Mouse (Mus musculus) kidney, postnatal 14 days (tissue): ENCODE results near the gene Srpk2.
A peak's percentile ranks its signal among the peaks of the same experiment; 100 is the strongest.
"Not testable (repeated sequence)": the region's sequence is repeated elsewhere in the genome, so short reads cannot be mapped to it uniquely, and the experiment has no call there.

Experiments
- DNase-seq: peaks from one replicate; pipeline ENCODE4 v3.0.0; 2022; ENCODE audit warnings: mixed read lengths

The Srpk2 gene

DNA sequence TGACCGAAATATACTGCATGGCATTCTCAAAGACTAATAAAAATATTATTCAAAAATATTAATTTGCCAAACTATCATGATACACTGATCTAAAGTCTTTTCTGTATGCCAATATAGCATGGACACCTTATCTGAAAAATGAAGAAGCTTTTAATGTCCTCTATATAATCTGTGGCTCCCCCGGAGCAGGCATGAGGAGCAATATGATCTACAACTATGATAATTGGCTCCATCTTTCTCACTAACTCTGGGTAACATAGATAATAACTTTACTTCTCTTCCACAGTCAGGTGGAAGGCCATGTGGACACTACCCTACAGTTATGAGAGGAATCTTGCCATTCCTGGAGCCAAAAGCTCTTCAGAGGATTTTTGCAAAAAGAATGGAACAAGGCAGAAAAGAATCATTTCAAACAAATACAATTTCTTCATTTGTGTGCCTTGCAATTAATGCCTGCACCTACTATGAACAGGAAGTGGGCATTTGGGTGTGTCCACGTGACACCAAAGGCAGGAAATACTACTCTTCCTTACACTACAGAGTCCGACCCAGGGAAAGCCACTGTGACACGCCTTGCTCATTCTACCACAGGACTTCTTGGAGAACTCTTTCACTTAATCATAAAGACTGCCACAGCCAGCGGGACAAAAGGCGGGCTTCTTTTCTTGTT, 80.2 kb downstream of the Srpk2 start:
- peak; percentile 21 for DNase-seq

DNA sequence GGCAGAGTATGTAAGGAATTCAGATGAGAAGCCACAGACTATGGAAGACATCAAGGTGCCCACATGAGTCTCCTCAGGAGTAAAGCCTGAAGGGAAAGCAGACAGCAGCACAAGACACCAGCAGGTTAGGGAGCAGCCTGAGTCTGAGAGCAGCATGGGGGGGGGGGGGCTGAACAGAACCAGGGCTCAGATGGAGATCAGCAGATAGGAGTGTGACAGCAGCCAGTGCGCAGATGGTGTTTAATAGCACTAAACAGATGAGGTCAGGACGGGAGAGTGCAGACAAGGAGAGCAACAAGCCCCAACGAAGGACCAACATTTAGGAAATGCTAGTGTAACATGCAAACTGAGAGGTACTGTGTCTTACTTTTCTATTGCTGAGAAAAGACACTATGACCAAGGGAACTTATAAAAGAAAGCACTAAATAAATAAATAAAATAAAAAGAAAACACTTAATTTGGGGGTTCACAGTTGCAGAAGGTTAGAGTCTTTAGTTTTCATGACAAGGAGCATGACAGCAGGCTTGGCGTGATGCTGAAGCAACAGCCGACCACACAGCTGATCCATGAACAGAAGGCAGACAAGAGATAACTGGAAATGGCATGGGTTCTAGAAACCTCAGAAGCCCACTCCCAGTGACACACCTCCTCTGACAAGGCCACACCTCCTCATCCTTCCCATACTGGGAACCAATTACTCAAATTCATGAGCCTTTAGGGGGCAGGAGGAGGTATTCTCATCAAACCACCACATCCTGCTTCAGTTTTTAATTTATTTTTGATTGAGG, 84.5 kb downstream of the Srpk2 start:
- no peak for DNase-seq

DNA sequence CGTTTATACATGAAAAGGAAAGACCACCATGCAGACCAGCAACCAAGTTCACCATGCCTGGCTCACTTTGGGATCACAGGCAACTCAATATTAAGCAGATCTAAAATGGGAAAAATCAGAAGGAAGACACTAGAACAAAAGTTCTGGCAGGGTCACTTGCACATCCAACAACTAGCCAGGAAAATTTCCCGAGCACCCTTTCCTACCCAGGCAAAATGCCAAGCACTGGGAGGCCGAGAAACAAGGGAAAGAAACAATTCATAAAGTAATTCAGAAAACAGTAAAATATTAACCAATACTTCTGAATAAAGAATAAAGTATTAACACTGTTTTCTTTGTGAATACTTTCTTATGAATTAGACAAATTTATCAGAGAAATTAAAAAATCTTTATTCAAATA, 85.2 kb downstream of the Srpk2 start:
- peak; percentile 60 for DNase-seq

DNA sequence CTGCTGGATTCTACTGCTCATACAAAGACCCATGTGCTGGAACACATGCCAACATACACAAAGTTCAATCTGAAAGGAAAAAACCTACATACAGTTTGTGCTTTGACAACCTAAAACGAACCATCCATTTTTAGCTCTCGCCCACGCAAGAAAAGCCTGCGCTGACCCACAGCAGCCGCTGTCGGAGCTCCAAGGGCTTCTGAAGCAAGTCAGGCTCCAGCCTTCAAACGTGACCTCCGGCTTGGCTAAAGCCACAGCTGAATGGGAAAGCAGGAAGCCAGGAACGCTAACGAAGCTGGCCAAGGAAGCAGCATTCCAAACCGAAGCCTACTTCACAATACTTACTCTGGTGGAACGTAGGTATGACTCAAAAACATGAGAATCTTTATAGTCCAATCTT, 85.9 kb downstream of the Srpk2 start:
- DNase-seq = peak; percentile 68

DNA sequence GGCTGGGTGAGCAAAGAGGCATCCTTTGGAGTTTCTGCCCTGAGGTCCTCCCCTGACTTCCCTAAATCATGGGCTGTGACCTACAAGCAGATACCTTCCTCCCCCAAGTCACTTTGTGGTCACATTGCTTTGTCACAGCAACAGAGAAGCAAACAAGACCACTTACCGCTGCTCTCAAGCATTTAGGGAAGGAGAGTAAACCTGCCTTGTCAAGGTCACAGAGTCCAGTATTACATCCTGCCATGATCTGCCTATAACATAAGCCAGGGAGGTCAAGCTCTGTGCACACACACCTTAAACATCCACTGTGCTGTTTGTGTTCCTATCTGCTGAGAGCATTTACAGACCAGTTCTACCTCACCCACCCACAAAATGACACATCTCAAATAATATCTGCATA, 86.4 kb downstream of the Srpk2 start:
- DNase-seq = no peak

DNA sequence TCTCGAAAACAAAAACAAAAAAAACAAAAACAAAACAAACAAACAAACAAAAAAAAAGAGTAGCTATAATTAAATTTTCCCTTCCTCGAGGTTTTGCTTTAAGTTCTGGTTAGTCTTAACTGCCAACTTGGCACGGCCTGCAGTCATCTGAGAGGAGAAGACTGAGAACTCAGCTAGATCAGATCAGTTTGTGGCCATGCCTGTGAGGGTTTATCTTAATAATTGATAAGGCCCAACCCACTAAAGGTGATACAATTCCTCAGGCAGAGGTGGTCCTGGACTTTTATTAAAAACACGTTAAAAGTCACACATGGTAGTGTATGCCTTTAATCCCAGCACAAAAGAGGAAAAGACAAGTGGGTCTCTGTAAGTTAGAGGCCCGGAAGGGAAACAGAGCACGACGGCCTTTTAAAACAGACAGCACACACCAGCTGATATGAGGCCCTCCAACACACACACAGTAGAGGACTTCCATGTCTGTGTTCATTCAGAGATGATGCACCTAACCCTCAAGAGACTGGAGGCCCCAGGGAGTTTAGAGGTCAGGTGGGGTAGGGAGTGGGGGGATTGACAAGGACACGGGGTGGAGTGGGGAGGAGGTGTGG, 87.1 kb downstream of the Srpk2 start:
- DNase-seq = no peak

DNA sequence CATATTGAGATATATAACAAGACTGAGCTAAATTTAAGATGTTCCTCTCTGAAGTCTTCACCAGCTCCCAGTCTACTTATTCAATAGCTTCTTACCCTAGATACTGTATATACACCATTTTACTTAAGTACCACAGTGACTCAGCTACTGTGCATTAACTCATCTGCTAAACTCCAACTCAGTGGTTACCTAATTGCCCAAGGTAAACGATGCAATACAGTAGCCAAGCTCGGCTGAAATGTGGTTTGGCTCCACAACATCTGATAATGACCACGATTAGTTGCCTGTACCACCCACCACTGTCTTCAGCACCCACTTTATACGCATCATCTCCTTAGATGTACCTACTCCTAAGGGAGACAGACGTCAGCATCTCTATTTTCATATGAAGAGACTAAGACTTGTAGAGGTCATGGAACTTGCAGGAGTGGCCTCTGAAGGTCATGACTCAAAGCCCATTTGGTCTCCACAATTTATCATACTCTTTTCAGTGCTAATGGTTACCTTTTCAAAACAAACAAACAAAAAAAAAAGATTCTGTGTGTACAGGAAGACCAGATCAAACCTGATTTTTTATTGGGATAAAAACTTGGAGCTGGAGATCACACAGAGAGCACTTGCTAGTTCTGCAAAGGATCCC, 88.0 kb downstream of the Srpk2 start:
- no peak for DNase-seq

DNA sequence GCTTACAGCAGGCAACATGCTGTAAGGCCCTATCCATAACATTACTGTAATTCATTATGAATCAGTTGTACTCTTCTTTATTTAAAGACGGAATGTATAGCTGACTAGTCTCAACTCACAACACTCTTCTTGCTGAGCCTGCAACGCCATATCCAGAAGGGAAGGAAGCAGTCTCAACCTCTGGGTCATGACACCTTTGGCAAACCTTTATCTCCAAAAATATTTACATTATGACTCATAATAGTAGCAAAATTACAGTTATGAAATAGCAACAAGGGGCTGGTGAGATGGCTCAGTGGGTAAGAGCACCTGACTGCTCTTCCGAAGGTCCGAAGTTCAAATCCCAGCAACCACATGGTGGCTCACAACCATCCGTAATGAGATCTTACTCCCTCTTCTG, 94.1 kb downstream of the Srpk2 start:
- DNase-seq = not testable (repeated sequence)

DNA sequence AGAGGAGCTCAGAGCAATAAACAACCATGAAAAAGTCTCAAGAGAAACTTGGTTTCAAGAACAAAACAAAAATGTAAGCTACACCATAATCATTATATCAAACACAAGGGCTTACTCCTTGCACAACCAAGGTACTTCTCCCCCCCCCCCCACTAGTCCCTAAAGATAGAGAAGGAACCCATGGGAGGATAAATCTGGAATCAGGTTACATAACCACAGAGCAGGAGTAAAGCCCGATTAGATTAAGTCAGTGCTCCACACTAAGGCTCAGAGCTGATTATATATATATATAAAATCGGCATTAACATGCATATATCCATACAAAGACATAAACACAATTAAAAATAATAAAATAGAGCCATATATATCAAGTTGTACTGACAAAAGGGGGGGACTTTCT, 96.8 kb downstream of the Srpk2 start:
- no peak for DNase-seq

DNA sequence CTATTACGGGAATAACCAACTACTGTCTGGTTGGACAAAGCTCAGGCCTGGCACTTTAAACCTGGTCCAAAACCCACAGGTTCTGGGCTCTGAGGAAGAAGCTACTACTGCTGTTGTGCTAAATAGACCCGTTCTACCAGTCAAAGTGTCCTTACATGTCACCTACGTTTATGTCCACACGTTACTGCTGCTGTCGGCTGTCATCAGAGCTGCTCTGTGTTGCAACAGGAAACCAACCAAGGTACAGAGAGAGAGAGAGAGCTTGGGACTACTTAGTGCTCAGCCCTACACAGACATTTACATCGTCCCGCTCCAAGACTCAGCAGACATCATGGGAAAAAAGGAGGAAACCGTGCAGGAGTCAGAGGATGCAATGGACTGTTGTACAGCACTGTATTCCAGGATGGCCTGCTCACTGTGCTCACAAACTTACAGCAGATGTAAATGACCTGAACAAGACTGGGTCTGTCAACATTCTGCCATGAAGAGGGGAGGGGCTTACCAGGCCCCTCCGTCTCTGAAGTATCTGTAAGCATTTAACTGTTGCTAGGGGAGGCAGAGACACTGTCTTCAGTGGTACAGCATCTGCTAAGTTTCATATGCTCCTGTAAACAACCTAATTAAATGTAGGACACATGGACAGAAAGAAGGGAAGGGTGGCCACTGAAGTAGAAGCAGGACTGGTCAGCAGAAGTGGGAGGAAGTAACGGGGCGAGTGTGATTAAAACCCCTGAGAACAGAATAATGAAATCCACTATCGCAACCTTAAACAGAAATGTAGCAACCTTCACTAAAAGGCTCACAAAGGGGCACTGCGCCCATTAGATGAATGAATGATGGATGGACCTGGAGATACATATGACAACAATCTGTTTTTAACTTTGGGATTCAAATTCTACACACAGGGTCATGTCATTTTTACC, 97.6 kb downstream of the Srpk2 start:
- DNase-seq = no peak

DNA sequence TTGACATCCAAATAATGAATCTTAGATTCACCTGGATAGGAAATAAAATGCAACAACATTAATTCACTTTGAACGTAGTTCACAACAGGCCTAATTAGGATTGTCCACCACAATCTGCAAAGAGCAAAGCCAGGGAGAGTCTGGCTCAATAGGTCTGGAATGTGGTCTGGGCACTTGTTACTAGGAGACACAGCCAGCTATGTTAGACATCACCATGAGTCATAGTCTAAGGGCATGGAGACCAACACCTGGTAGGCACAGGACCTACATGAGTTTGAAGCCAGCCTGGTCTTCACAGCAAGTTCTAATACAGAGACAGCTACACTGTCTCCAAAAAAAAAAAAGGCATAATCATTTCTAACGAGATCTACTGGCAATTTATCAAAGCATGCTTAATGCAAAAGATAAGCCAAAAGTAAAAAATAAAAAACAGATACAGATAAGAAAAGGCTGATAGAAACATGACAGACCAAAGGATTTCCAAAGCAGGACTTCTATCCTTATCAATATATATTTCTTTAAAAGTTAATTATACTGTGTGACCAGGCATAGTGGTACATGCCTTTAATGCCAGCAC, 102.8 kb downstream of the Srpk2 start:
- DNase-seq = no peak

DNA sequence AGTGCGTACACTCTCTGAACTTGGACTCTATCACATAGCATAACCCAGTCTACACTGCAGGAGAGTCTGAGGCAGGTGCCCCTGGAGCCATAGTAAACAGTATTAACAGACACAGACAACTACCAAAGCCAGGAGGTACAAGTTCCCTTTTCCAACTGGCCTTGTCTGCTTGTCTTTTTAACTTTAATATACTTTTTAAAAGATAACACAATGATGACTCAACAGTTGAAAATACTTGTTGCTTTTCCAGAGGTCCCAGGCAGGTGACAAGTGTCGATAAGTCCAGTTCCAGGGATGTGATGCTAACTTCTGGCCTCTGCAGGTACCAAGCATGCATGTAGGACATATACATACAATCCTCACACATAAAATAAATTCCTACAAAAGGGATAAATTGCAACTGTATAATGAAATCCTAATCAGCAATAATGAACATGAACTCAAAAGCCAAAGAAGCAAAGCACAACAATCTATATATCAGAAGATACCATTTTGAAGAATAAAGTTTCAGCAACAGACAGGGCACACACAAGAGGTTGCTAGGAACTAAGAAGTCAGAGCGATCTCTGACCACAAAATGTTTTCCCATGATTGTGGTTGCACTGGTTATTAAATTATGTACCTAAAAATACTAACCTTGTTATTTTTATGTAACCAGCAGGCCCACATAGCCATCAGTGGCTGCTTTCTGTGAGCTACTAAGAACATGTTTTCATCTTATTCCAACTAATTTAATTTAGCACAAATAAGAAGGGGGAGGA, 105.1 kb downstream of the Srpk2 start:
- no peak for DNase-seq

DNA sequence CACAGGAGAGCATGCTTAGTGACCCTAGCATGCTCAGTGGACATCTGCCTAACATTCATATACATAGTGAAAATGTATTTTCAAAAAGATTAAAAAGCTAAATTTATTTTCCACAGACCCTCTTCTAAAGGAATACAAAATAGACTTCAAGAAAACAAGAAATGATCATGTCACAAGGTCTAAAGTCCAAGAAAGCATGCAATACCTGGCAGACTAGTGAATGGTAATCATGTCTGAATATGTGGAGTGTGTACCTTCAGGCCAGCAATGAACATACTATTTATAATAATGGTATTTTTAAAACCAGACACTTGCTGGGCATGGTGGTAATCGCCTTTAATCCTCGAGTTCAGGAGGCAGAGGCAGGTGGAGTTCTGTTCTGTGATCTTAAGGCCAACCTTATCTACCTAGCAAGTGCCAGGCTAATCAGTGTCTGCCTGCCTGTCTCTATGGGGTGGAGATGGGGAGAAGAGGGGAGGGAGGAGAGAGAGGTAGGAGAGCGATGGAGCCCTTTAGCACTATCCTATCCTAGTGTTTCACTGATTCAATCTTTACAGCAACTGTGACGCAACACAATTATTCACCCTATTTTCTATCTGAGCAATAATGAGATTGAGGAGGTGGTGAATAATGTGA, 106.0 kb downstream of the Srpk2 start:
- DNase-seq = no peak

DNA sequence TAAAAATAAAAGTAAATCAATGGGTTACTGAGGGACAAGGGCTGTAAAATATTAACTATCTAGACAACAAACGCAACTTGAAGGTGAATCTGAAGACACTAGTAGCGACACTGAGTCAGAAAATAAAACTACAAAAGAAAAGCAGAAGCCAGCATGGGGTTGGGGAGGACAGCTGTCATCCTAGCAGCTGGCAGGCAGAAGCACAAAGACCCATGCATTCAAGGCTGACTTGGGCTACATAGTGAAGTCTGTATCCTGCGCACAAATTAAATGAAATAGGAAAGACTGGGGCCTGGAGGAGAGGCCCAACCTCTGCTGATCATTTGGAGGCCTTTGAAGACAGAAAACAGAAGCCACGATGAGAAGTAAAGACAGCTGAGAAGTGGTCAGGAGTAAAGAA, 106.6 kb downstream of the Srpk2 start:
- DNase-seq = no peak

DNA sequence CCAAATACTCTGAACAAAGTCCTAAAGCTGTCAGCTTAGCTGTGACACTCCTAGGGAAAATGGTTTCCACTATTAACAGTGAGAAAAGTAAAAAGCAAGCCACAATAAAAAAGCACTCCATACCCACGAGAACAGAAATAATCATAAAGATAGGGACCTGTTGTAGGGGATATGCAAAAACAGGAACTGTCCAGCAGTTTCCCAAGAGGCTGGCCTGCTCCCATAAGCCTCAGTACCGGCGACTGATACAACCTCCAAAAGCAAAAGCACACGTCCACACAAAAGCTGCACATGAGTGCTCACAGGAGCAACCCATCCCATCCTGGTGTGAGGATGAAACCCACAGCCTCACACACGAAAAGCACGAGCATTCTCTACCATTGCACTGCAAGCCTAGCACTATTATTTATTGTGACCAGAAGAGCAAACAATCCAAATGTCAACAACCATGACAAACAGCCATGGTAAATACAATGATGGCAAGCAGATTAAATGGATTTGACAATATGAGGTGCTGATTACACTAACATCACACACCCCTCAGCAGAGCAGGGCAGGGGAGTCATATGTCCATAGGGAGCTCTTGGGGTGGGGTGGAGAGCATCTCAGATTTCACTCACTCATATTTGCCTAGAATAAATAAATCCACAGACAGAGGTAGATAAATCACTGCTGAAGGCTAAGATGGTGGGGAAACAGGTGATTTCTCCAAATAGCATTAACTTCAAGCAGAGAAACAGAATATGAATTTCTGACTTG, 107.9 kb downstream of the Srpk2 start:
- no peak for DNase-seq

DNA sequence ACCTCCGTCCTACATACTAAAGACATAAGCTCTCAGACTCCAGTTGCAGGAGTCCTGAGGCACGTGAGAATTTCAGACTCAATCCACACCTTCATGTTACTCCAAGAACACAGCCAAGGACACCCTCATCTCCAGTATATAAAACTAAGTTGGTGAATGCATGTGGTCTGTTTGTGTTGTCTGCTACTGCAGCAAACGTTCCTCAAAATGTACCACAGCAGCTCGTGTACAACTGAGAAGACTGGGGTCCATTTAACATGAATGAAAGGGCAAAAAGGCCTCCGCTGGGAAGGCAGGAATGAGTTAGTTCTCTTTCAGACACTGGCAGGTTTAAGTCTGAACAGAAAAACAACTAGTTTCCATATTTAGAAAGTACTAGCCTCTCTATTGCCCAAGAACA, 110.5 kb downstream of the Srpk2 start:
- DNase-seq = no peak

DNA sequence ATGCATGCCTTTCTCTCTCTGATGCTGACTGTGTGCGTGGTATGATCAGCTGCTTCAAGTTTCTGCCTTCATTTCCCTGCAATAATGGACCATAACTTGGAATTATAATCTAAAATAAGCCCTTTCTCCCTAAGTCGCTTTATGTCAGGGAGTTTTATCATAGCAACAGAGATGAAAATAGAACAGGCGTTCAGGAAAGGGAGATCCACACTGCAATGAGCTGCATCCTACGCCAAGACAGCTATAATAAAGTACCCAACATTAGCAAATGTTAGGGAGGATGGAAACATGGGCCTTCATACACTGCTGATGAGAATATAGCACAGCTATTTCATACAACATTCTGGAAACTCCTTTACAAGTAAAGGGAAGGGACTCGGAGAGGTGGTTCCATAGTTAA, 116.2 kb downstream of the Srpk2 start:
- no peak for DNase-seq

DNA sequence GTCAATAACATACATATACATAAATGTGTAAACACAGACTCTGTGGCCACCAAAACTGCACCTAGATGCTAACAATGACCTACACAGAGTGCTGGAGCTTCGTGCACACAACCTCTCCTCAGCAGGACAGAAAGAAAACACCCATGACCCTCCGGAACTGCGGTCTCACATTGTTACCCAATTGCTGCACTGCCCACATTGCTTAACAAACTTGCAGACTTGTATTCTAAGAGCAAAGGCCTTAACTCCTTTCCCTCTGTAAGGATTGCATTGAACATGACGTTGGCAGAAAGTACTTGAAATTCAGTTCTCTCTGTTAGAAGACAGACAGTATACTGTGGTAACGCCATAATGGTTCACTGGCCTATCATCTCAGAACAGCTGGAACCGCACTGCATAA, 118.0 kb downstream of the Srpk2 start:
- DNase-seq = no peak

DNA sequence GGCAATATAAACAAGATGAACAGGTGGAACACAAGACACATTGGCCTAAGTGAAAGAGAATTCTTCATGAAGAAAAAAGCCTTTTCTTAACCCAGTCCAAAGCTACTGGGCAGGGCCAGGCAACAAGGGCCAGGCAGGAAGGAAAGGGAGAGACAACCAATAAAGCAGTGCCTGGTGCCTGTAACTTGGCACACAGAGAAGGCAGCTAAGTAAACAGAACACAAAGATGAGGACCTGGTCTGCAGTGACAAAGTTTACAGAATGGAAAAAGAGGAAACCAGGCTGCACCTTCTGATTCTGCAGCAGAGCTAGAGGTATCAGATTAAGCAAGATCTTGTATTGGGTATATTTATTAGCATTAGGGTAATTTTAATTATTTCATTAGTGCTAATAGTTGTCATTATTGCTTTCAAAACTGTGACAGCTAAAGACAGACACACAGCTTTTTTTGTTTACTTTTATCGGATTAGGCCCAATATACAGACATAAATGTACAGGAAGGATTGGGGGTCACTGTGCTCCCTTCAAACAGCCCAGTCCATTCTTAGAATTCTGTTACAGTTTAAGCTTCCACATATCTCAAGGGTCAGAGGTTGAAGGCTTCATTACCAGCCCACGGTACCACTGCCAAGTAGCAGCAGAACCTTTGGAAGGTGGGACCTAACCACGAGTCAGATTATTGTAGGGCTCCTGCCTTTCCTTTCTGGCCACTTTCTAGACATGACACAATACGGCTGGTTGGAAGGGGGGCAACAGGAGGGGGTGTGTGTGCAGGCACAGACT, 121.9 kb downstream of the Srpk2 start:
- DNase-seq = peak; percentile 23
